Mouse (Mus musculus) cerebellum, adult 9-11 months (tissue): ENCODE results near the gene Ddb1.
A peak's percentile ranks its signal among the peaks of the same experiment; 100 is the strongest.
"Not testable (repeated sequence)": the region's sequence is repeated elsewhere in the genome, so short reads cannot be mapped to it uniquely, and the experiment has no call there.

ENCODE experiments used
- DNase-seq: peaks from one replicate; pipeline ENCODE4 v3.0.0; 2022

Ddb1 gene

DNA sequence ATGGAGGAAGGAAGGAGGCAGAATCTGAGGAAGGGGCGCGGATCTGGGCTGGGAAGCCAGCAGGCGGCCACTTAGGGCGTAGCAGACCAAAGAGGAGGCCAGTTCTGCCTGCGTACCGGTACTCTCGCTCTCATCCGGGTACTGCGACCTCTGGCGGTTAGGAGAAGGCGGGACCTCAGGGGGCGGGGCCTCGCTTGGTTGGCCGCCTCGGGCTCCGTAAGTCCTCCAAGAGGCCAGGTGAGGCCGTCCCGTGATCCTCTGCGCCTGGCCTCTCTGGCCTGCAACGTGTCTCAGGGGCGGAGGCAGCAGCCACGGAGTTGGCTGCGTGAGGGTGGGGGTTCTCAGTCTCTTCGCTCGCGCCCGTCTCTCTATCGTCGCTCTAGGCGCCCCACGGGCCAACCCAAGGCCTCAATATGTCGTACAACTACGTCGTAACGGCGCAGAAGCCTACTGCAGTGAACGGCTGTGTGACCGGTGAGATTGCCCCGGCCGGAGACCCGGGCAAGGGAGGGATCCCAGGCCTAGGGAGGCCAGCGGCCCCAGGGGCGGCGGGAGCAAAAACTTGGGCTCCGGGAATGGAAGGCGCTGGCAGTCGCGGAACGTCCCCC, at the start of gene Ddb1, which contains the start of gene Tkfc:
Gene Ddb1 (plus strand): TSS at position 35 of the 608 bp plus-strand sequence.
Gene Tkfc (minus strand): TSS at position 362 of the 608 bp plus-strand sequence.
- DNase-seq, result peak; percentile 99

DNA sequence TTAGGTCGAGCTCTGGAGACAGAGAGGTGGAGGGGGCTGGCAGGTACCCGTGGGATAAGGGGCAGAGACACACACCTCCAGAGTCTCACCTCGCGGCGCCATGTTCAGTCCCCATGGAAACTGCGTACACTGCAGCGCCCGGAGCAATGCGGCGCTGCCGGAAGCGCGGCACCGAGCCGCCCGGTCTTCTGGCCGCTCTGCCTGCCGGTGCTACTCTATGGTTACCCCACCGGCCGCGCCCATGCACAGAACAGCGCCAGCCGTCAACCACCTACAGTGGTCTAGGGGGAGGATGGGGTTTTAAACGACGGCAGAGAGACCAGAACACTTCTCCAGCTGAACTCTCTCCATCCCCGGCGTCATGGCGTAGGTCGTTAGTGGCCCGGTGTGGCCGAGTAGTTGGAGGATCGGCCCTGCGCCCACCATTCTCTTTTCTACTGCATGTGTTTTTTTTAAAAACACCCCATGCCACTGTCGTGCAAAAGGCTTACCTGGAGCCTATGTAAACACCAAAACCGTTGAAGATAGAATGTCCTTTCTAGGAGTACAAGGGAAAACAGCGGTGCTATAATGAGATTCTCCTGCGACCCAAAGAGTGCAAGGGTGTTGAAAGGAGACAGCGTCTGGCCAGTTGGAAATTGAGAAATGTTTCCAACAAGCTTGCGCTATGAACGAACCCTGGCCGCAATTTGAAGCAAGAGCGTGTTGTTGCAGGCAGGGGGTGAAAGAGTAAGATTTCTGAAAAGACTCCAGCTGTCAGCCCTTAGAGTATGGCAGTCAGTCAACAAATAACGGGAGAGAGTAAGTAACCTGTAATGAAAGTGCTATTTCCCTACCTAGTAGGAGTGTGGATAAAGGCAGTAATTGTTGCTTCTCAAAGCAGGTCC, 49.3 kb upstream of the Ddb1 start, which contains the start of gene Tmem216:
Gene Tmem216 (minus strand): TSS at position 615 of the 887 bp plus-strand sequence.
- DNase-seq, result peak; percentile 85

DNA sequence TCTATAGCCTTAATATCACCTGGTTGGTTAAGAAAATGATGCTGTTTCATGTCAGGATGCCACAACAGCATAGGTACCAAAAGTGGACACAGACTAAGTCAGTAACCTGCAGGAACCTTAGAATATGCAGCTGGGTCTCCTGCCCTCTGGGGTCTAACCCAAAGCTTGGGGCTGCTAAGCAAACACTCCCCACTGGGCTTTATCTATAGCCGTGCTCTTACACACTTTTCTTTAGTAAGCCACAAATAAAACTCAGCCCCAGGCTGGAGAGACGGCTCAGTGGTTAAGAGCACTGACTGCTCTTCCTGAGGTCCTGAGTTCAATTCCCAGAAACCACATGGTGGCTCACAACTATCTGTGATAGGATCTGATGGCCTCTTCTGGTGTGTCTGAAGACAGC, 48.1 kb upstream of the Ddb1 start:
- no peak for DNase-seq

DNA sequence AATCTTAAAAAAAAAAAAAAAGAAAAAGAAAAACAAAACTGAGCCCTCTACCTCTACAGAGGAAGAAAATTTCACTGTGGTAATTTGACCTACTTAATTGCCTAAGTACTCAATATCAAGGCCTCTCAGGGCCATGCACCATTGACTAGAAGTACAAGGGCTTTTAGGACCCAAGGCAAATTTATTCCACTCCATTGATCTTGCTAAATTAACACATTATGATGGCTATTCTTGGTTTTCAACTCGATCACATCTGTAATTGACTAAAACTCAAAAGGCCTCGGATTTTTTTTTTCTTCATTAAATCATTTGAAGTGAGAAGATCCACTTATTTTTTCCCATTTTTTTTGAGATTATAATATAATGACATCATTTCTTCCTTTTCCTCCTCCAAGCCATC, 47.7 kb upstream of the Ddb1 start:
- no peak for DNase-seq

DNA sequence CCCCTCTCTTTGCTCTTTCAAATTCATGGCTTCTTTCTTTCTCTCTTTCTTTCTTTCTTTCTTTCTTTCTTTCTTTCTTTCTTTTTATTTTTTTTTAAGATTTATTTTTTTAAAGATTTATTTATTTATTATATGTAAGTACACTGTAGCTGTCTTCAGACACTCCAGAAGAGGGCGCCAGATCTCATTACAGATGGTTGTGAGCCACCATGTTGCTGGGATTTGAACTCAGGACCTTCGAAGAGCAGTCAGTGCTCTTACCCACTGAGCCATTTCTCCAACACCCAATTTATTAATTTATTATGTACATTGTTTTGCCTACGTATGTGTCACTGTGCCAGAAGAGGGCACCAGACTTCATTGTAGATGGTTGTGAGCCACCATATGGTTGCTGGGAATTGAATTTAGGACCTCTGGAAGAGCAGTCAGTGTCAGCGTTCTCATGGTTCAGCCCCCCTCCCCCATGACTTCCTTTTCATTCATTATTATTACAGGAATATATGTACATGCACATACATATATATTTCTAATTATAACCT, 47.2 kb upstream of the Ddb1 start:
- not testable (repeated sequence) for DNase-seq

GRCm38 (mm10) chr19:10560108-10560507, 45.0 kb upstream of the Ddb1 start:
- DNase-seq, result no peak

GRCm38 (mm10) chr19:10561558-10562314, 43.4 kb upstream of the Ddb1 start:
- no peak for DNase-seq

DNA sequence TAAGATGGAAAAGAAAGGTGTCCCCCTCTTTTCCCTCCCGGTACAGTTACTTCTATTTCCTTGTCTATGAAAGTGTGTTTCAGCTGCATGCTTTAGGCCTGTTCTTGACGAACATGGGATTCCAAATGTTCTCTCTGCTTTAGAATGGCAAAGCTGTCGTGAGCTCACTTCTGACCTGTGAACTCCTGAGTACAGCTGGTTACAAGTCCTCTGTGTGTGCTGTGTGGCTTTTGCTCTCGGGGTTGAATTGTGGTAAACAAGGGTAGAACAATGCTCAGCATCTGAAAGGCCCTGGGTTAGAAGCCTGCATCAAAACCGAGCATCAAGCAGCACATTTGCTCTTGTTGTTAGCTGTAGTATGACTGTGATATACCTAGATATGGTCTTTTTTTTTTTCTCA, 42.8 kb upstream of the Ddb1 start:
- no peak for DNase-seq

- DNase-seq, result no peak
Measured at GRCm38 (mm10) chr19:10564278-10564677, 40.8 kb upstream of the Ddb1 start.

- no peak for DNase-seq
Measured at GRCm38 (mm10) chr19:10565217-10565616, 39.9 kb upstream of the Ddb1 start.

DNA sequence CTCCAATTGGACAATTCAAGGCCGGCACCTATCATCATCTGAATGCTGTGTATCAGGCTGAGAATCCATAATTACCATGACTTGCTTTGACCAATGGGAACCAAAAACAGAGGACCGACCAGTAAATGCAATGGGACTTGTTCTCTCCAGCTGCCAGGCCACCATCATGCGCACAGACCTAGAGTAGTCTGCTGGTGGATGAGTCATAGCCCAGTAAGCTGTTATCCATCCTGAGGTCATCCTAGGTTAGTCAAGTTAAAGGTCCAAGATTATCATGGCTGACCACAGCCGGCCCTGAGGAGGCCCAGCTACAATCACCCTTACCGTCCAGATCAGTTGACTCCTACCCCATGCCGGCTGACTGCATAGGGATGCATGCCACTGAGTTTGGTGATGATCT, 35.5 kb upstream of the Ddb1 start:
- DNase-seq, result no peak

GRCm38 (mm10) chr19:10576690-10577561, 28.2 kb upstream of the Ddb1 start, which contains the start of the genes Cyb561a3 and Tmem138:
Gene Cyb561a3, plus strand, starts transcription at chr19:10577172.
Gene Tmem138, minus strand, starts transcription at chr19:10577362.
- DNase-seq, result peak; percentile 91

- DNase-seq, result no peak
Measured at GRCm38 (mm10) chr19:10580102-10580501, 25.0 kb upstream of the Ddb1 start.

- DNase-seq, result no peak
Measured at GRCm38 (mm10) chr19:10580761-10581160, 24.4 kb upstream of the Ddb1 start.

DNA sequence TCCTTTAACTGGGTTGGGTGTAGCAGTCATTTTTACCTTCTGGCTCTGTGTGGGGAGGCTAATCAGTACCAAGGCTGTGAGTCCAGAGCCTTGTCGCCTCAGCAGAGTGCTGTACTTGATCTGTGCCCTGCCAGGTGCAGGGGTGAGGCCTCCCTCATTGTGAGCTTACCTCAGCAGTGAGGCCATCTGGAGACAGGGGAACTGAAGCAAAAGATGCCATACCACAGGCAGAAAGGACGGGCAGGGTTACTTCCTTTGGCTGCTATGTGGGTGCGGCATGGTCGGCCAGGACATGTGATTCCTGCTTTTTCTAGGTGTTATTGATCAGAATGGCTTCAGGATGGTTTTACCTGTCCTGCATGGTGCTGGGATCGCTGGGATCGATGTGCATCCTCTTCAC, 23.1 kb upstream of the Ddb1 start:
- no peak for DNase-seq

- no peak for DNase-seq
Measured at GRCm38 (mm10) chr19:10583550-10584146, 21.5 kb upstream of the Ddb1 start.

- DNase-seq, result no peak
Measured at GRCm38 (mm10) chr19:10585112-10585511, 20.0 kb upstream of the Ddb1 start.

DNA sequence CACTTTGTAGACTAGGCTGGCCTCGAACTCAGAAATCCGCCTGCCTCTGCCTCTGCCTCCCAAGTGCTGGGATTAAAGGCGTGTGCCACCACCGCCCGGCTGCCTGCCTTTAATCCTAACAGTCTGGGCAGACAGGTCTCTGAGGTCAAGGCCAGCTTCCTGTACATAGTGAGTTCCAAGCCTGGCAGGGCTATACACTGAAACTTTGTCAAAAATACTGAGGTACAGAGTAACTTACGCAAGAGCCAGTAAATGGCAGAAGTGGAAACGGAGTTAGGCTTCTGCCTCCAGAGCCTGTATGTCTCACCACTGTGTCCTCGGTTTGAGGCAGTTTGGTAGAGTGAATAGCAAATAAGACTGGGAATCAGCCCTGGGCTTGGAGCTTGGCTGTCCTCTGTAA, 17.9 kb upstream of the Ddb1 start:
- no peak for DNase-seq

- DNase-seq, result no peak
Measured at GRCm38 (mm10) chr19:10589127-10589857, 15.8 kb upstream of the Ddb1 start.

DNA sequence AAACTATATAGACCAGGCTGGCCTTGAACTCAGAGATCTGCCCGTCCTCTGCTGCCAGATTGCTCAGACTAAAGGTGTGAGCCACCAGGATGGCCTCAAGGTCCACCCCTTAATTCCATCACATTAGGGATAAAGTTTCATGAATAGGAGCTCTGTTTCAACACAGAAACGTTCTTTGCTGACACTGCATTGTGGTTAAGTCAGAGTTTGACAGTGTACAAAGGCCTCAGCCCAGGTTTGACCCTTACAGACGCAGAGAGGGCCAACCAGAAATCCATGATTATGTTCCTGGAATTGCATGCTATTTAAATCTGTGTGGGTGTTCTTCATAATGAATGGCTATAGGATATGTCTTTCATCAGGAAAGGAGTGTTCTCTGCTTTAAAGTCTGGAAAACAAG, 14.8 kb upstream of the Ddb1 start:
- DNase-seq, result no peak
